Mouse (Mus musculus): ENCODE measurements around the gene Gm5447.

Gene Gm5447

DNA sequence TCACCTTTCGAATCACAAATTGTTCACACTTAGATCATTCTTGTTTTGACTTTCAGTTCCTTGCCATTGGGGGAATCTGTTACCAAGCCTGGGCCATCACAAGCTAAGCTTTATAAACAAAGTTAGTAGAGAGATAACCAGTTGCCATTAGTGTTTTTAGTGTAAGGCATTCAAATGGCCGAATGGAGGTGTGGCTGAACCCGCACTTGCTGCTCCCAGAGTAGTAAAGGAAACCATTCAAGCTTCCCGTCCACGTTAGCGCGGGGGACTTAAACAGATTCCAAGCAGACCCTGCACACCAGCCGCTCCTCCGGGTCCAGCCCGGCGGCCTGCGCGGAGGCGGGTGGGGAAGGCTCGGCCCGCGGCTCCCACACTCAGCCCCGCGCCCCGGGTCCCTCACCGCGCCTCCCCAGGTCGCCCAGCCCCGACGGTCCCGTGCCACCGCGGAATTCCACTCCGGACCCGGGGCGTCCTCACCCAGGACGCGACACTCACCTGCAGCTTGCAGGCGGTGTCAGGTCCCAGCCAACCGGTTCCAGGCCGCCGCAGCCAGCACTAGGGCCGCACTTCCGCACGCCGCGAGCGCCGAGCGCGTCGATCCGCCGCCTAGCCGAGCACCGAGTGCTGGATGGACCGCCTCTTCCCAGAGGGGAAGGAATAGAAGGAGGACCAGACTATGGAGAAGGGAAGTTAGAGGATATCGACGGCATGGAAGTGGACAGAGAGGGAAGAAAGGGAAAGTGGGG is at the start of gene Gm5447, which contains the start of gene Exoc2:
TSS of gene Gm5447 (plus strand) at position 704 of the 746 bp plus-strand sequence.
TSS of gene Exoc2 (minus strand) at position 593 of the 746 bp plus-strand sequence.
- peak; percentile 75 for DNase-seq (ENCODE audit: low read depth, low spot score)

DNA sequence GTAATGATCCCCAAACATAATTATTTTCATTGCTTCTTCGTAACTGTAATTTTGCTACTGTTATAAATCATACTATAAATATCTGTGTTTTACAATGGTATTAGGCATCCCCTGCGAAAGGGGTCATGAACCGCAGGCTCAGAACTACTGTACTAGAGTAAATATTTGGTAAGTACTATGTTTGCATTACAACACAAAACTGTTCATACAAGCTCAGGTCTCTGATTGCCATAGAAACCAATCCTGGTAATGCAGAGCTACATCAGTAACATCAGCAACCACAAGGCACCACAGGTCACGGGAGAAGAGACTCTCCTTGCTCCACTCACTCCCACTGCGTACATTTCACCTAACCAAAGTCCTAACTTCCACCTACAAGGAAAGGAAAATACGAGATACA is 49.7 kb upstream of the Gm5447 start:
- no peak for DNase-seq (ENCODE audit: low read depth, low spot score)

DNA sequence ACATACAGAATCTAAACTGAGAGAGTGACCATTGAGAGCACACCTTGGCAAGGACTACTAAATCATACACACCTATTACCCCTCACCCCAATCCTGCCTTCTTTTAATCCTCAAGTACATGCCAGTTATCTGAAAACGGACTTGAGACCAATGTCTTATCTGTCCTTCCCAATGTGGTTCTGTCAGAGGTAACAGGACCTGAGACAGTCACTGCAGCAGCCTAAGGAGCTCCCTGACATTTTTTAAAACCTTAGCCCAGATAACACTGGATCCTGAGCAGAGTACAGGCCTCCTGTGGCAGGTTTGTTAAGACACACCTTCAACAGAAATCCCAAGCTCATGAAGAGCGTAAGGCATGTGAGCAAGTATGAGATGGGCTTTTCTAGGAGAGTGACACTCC is 44.9 kb upstream of the Gm5447 start:
- DNase-seq (ENCODE audit: low read depth, low spot score): no peak

DNA sequence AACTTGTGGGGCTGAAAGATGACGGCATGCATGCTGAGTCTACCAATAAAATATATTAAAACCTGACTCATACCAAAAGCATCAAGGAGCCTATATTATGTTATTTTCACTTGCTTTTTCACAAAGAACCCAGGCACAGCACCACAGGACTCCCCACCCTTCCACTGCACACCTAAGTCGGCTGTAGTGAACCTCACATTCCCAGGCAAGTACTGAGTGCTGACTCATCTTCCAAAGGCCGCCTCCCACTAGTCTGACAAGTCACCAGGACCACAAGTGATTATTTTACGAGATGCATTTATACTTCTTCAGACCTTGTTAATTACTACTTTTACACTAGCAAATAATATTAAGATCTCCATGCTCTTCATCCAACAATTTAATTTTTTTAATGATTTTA is 42.4 kb upstream of the Gm5447 start:
- DNase-seq (ENCODE audit: low read depth, low spot score): no peak

DNA sequence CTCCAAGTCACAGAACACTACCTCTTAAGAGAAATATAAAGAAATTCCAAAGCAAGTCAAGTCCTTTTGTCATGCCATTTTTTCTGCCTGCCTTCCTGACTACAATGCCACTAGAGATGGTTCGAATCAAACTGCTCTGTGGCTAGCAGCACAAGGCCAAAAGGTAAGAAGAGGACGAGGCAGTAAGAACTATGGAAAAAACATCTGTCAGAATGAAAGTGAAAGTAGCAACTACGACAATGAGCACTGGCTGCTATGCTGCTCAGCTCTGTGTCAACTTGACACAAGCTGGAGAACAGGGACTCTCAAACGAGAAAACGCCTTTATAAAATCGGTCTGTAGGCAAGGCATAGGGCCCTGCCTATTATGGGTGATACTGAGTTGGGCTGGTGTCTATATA is 41.0 kb upstream of the Gm5447 start:
- no peak for DNase-seq (ENCODE audit: low read depth, low spot score)

DNA sequence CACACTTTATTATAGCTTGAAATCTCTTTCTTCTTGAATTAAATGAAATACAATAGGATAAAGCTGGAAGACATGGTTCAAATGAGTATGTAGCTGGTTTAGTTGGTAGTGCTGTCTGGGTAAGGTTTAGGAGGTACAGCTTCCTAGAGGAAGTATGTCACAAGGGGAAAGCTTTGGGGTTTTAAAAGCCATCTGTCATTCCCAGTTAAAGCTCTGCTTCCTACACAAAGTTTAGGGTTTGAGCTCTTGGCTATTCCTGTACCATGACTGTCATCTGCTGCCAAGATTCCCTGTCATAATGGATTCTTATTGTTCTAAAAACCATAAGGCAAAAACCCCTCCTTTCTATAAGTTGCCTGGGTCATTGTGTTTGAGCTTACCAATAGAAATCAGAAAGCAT is 28.2 kb upstream of the Gm5447 start:
- no peak for DNase-seq (ENCODE audit: low read depth, low spot score)

DNA sequence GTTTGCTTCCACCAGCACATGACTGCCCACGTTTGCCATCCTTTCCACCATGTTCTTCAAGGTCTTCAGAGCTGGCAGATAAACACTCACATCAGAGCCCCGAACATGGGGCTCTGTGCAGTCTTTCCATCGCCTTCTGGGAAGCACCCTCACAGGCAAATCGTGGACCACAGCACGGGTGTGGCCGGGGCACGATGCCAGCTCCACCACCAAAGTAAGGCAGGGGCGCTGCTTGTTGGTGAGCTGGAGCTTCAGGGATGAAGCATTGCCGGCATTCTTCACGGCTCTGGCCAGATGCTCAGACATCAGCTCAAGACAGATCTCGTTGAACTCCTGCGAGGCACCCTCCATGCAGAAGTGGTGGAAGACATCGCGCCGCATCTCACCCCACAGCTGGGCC is 26.9 kb upstream of the Gm5447 start:
- no peak for DNase-seq (ENCODE audit: low read depth, low spot score)

DNA sequence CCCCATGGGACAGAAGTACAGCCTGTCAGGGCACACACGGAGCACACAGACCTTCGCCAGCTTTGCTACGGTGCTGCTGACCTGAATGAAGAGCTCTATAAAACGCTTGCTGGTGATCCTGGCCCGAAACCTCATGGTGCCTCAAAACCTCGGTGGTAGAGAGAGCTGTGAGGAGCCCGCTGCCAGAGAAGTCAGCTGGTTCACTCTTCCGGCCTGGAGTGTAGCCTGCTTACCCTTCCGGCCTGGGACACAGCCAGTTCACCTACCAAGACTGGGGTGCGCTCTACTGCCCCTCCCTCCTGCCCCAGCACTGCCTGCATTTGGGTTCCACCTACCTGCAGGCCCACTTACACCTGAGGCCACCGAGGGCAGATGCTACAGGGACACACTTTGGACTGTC is 26.5 kb upstream of the Gm5447 start, which contains the start of gene Hus1b:
TSS of gene Hus1b (minus strand) at position 220 of the 400 bp plus-strand sequence.
- no peak for DNase-seq (ENCODE audit: low read depth, low spot score)

DNA sequence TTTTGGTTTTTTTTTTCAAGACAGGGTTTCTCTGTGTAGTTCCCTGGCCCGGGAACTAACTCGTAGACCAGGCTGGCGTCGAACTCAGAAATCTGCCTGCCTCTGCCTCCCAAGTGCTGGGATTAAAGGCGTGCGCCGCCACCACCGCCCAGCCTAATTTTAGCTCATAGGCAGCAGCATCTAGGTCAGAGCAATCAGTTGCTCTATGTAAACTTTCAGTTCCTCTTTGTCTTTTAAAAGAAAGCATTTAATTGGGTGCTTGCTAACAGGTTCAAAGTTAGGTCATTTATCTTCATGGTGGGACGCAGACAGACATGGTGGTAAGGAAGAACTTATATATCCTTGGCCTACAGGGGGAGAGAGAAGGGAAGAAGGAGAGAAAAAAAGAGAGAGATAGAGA is 24.8 kb upstream of the Gm5447 start:
- no peak for DNase-seq (ENCODE audit: low read depth, low spot score)

- DNase-seq (ENCODE audit: low read depth, low spot score): no peak
These were observed 22.0 kb upstream of the Gm5447 start for GRCm38 (mm10) chr13:30952044-30952443.

GRCm38 (mm10) chr13:30953580-30953979 is 20.4 kb upstream of the Gm5447 start:
- no peak for DNase-seq (ENCODE audit: low read depth, low spot score)

DNA sequence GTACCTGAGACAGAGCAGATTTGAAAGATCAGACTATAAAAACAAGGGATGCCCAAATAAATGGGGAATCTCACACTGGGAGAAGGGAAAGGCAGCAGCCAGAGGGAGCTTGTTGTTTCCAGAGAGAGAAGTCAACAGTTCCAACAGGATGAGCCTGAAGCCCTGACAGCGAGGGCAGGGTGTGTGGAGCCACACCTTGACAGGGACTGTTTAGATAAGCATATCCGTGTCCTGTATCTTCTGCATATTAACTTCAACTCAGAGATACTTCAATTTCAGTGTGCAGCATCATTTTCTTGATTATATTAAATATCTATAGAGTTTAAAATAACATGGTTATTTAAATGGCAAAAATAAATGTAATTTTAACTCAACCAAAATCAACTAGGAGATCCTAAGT is 13.3 kb upstream of the Gm5447 start:
- no peak for DNase-seq (ENCODE audit: low read depth, low spot score)

GRCm38 (mm10) chr13:30961932-30962331 is 12.1 kb upstream of the Gm5447 start:
- DNase-seq (ENCODE audit: low read depth, low spot score): no peak

DNA sequence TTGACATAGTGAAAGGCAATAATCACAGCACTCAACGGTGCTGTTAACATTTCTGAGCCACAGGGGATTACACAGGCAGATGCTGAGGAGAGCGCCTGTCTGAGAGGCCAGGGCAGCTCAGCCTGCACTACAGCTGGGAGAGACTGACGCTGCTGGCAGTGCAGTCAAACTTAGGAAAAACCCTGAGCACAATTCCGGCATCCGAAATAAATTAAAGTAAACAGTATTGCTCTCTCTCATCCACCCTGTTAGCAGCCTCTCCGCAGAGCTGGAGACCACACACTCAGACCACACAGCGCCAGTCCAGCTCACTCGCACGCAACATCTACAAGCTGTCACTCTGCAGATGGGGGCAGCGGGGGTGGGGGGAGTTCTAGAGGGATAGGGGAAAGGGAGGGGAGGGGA is 7.5 kb upstream of the Gm5447 start:
- peak; percentile 37 for DNase-seq (ENCODE audit: low read depth, low spot score)

- DNase-seq (ENCODE audit: low read depth, low spot score): no peak
These were observed 5.7 kb upstream of the Gm5447 start for GRCm38 (mm10) chr13:30968311-30968710.

GRCm38 (mm10) chr13:30971047-30971446 is 3.0 kb upstream of the Gm5447 start:
- DNase-seq (ENCODE audit: low read depth, low spot score): no peak

- no peak for DNase-seq (ENCODE audit: low read depth, low spot score)
These were observed 1.9 kb upstream of the Gm5447 start for GRCm38 (mm10) chr13:30972102-30972501.

- DNase-seq (ENCODE audit: low read depth, low spot score): no peak
These were observed 235 bp downstream of the Gm5447 start for GRCm38 (mm10) chr13:30974247-30974630.

GRCm38 (mm10) chr13:30976536-30977084 is 2.6 kb downstream of the Gm5447 start:
- DNase-seq (ENCODE audit: low read depth, low spot score): no peak

DNA sequence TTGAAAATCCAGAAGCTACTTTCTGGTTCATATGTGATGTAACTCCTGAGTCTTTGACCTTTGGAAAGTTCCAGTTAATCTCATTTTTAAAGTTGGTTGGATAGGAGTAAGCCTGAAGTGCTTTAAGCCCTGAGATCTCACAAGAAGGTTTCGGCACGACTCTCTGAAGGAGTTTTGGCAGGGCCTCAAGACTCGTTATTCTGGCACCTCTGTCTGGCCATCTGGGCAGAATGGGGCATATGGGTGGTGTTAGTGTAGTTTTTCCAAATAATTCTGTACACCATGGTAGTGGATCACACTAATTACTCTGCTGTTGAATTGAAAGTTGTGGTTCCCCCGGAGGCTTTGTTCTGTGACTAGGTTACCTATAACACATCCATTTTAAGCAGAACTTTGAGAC is 4.2 kb downstream of the Gm5447 start:
- no peak for DNase-seq (ENCODE audit: low read depth, low spot score)

GRCm38 (mm10) chr13:30981666-30982065 is 7.7 kb downstream of the Gm5447 start:
- DNase-seq (ENCODE audit: low read depth, low spot score): no peak

DNA sequence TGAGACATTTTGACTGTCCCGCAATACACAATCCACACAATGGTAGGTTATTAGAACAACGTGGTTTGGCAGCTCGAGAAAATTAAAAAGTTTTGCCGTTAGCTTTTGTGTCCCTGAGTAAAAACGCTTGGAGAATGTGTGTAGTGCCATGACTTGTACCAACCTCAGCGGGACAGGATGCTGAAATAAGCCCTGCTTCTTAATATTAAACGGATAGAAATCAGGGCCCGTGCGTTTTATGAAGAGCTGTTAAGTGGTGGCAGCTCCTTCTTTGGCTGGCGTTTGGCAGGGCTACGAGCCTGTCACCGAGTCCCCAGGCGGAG is 11.2 kb downstream of the Gm5447 start:
- DNase-seq (ENCODE audit: low read depth, low spot score): no peak

DNA sequence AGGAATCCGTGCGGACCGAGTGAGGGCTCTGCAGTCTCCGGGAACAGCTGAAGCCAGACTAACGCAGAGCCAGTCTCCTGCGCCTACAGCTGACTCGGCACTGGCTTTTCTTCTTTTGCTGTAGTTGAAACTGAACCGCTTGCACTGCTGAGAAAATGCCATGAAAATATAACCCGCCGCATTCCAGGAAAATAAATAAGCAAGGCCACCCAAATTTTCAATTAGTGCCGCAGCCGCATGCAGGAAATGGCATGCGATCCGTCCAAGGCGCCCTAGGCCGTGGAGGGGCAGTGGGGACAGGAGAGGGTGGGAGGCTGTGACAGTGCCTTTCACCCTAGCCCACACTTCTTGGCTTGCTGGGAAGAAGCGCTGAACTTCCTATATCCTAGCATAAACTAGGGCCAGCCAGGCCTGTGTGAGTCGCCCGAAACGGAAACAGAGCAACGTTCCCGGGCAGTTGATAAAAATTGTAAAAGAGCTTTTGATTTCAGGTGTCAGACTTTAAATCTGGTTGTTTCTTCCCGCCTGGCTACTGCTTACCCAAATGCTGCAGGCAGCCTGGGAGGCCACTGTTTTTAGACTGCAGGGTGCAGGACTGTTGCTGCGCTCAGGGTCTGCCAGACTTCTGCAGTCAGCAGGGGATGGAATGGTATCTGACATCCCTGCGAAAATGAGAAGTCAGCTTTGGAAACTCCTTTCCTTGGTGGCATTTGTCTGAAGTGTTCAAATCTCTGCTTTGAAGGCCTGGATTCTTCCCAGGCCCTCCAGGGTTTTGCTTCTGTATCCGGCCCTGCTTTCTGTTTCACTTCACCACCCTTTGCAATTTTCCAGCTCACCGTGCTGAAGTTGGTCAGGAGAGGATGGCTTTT is 11.8 kb downstream of the Gm5447 start:
- no peak for DNase-seq (ENCODE audit: low read depth, low spot score)
